Mouse (Mus musculus) testis, postnatal 14 days (tissue): Measurements from ENCODE around the gene Gm614.

ENCODE experiments used
- DNase-seq: peaks from one replicate; pipeline ENCODE4 v3.0.0; 2021; ENCODE audit warnings: low spot score

Gene Gm614

DNA sequence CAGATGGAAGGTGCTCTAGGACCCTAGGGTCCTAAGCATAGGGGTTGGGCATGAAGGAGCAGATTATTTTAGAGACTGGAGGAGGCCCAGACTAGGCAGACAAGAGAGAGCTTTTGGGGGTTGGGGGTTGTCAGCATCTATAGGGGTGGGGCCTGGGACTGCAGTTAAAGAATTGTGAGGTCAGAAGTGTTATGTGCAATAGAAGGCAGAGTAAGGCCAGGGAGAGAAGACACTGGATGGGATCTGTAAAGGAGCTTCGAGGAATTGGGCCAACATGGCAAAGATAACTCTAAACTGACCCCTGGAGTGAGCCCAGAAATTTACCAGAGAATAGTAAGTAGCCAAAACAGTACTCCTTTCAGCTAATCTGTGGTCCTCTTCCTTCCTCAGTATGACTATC is at the start of gene Gm614:
TSS of gene Gm614 (minus strand) at position 101 of the 400 bp plus-strand sequence.
- no peak for DNase-seq

DNA sequence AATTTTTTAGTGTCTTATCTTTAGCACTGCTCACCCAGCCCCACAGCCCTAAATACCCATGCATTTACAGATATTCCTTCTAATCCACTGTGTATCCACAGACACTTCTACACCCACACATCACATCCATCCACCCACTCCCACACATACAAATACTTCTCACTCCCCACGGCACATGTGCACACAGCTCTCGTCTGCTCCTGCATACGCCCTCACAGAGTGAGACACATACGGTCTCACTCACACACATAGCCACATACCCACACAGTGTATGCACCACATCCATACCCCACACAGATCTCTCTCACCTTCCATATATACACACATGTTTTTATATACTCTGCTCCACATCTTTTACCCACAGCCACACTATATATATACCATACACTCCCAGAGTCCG is 45.5 kb upstream of the Gm614 start:
- no peak for DNase-seq

DNA sequence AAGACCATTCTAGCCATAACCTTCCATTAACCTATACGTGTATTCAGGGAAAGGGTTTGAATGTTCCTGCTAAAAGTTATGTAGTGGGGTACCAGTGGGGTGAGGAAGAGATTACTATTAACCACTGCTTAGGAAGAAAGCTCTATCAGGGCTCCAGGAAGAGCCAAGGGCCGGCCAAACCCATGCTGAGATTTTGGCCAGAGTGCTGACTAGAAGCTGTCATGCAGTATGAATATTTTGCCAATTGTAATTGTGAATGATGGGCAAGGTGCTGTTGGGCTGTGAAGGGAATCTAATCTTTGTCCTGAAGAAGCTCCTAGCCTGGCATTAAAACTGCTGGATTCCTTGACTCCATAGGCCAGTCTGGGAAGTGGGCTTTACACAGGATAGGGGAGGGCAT is 40.9 kb upstream of the Gm614 start:
- DNase-seq: no peak

DNA sequence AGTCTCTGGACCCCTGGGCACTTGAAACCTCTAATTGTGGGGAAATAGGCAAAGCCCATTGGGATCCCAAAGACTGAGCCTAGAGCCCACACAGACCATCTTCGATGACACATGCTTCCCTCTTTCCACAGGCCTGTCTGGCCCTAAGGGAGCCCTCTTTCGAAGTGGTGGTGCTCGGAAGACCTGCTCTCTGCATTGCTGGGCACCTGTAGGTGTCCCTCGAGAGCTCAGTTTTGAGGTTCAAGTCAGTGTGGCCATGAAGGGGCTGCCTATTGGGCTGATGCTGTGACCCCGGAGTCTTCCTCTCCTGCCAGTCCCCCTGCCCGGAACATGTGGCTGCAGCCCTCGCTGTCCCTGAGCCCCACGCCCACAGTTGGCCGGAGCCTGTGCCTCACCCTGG is 37.9 kb upstream of the Gm614 start:
- DNase-seq: no peak

DNA sequence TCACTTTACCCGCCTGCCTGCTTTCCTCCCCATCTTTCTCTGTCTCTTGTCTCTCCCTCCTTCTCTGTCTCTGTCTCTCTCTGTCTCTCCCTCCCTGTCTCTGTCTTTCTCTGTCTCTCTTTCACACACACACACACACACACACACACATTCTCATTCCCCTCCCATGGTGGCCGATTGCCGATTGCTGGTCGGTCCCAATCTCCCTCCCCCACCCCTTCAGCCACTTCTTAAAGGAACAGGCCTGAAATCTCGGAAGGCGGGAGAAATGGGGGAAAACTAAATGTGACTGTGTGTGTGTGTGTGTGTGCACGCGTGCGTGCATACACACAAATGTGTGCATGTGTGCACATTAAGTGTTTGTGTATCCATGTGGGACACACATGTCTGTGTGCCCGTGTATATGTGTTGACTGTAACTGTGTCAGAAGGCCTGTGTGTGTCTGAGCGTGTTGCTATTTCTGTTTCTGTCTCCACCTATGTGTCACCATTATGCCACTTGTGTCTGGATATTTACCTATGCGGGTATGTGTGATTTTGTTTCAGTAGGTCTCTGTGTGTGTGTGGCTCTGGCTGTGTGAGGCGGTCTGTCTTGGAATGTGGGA is 36.7 kb upstream of the Gm614 start:
- DNase-seq: no peak

DNA sequence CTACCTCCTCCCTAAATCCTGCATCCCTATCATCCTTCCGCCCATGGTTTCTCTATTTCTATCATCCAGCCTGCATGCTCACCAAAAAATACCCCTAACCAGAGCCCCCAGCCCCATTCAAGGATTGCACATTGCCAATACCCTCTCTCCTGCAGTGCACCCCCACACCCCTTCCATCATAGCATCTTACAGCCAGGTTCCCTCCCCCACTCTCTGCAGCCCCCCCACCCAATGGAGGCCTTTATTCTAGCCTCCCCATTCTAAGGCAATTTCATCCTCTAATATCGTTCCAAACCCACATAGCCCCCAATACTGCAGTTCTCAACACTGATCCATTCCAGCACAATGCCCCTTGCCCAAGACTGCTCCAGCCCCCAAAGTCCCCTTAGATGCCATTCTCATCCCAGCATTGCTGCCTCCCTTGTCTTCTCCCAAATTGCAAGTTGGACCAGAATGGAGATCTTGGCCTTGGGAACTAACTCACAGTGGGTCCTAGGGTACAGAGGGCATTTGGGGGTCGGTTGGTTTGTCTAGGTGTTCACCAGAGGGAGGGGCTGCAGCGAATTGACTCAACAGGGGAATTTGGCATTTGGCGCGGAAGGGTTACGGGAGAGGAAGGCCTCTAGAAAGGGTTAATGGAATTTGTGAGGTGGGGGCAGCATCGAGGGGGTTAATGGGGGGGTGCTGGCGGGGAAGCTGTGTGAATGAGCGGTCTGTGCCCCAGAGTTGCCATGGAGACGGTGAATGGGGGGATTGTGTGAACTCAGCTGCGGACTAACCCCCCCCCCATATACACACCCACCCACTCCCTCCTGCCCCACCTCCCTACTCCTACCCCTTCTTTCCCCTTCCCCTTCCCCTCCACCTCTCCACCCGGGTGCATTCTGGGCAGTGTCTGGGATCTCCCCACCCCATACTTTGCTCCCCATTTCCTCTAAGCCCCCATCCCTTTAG is 36.0 kb upstream of the Gm614 start:
- DNase-seq: no peak

DNA sequence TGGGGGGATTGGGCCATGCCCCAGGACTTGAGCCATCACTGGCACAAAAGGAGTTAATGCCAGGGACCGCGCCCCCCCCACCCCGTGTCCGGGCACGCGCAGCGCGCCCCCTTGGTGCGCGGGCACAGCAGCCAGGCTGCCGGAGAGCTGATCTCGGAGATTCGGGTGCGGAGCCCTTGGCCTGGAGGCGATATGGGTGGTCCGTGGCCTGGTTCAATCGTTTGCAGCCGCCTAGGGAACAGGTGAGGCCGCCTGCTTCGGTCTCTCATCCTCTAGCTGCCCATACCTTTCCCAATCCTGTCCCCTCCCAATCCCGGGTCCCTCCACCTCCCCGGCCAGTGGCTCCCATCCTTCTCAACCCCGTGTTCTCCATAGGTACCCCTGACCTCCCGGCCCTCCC is 35.3 kb upstream of the Gm614 start, which contains the start of gene Nlgn3:
TSS of gene Nlgn3 (plus strand) at position 114 of the 400 bp plus-strand sequence.
- peak; percentile 10 for DNase-seq

DNA sequence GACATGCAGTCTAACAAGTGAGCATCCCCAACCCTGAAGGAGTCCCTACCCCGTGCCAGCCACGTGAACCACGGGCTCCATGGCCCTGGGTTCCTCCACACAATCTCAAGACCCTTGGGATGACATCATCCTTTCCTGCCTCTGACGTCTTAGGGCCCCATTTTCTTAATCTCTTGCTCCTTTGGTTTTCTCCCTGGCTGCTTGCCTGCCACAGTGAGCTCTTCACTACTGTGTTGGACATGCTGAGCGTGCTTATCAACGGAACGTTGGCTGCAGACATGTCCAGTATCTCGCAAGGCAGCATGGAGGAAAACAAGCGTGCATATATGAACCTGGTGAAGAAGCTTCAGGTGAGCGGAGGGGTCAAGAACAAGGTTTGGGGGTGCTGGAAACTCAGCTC is 26.3 kb upstream of the Gm614 start:
- no peak for DNase-seq

DNA sequence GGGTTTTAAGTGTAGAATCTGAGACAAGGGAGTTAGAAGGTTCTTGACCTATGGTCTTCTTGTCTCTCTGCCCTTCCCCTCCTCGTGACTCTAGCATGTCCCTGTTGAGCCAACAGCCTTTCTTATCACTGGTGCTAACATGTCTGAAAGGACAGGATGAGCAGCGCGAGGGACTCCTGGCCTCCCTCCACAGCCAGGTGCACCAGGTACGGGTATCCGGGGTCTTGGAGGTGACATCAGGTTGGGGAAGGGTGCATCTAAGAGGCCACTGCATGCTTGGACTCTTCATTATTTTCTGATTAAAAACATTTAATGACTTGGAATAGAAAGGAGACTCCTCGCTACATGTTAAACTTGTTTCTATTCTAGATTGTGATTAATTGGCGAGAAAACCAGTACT is 25.2 kb upstream of the Gm614 start:
- no peak for DNase-seq

DNA sequence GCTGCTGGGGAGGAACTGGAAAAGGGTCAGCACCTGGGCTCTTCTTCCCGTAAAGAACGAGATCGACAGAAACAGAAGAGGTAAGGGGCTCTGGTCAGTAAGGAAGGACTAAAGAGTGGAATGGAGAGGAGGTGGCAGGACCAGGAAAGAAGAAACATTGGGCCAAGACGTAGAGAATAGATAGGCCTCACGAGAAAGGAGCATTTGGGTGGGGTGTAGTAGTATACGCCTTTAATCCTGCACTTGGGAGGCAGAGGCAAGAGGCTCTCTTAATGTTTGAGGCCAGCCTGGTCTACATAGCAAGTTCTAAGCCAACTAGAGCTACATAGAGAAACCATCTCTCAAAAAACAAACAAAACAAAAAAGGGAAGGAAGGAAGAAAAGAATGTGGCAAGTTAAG is 24.6 kb upstream of the Gm614 start:
- no peak for DNase-seq

DNA sequence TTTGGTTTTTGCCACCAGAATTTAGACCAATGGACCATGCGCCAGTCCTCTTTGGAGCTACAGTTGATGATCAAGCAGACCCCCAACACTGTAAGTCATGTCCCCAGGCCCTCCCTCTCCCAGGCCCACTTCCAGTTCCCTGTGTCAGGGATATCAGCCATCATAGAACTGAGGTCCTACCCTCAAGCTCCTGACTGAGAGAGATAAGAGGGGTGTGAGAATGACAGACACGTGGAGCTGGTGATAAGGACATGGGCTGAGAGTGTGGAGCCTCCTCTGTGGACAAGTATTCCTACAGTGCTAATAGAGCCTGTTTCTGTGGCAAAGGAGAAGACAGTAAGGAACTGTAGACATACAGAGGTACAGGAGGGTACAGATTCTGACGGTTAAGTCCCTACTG is 23.8 kb upstream of the Gm614 start:
- DNase-seq: no peak

DNA sequence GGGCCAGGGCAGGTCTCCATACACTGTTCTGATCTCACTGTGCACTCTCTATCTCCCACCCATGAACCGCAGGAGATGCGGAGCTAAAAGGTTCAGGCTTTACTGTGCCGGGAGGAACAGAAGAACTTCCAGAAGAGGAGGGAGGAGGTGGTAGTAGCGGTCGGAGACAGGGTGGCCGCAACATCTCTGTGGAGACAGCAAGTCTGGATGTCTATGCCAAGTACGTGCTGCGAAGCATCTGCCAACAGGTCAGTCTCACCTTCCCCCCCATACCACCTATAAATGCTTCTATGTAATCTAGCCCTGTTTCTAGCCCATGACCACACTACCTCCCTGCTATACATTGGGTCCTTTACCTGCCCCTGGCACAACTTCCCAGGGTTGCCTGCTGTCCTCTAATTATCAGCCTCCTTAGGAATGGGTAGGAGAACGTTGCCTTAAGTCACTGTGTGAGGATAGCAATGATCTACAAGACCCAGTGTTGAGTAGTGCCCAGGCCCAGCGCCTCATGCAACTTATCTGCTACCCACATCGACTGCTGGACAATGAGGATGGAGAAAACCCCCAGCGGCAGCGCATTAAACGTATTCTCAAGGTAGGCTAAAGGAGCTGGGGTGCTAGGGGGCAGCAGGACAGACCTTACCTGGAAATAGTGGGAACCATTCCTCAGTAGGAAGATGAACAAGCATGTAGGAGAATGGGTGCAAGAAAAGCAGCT is 22.3 kb upstream of the Gm614 start:
- DNase-seq: no peak

DNA sequence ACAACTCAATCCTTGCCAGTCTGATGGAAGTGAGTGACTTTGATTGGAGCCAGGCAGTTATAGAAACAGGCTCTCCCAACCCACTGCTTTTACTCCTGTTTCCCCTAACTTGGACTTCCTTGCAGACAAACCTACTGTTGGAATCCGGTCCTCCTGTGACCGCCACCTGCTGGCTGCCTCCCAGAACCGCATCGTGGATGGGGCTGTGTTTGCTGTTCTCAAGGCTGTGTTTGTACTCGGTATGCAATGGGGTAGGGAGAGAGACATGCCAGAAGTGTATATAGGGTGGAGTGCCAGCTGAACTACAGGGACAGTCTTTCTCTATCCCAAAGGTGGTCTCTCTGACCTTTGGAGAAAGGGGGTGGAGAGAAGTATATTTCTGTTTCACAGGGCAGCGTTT is 21.7 kb upstream of the Gm614 start:
- no peak for DNase-seq

DNA sequence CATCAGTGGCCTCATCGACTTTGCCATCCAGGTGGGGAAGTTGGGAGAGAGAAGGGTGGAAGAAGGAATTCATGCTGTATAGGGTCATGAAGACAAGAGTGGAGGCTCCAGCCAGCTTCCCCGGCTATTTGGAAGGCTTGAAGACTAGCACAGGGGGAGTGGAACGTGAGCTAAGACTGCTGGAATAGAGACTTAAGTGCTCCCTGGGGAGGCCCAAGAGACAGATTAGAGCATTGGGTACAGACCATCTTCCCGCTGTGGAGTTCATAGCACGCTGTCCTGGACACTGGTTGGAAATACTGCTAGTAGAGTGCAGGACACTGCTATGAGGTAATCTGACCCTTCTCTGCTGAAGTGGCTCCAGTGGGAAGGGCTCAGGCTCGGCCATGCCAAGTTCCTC is 19.0 kb upstream of the Gm614 start:
- DNase-seq: peak; percentile 13

DNA sequence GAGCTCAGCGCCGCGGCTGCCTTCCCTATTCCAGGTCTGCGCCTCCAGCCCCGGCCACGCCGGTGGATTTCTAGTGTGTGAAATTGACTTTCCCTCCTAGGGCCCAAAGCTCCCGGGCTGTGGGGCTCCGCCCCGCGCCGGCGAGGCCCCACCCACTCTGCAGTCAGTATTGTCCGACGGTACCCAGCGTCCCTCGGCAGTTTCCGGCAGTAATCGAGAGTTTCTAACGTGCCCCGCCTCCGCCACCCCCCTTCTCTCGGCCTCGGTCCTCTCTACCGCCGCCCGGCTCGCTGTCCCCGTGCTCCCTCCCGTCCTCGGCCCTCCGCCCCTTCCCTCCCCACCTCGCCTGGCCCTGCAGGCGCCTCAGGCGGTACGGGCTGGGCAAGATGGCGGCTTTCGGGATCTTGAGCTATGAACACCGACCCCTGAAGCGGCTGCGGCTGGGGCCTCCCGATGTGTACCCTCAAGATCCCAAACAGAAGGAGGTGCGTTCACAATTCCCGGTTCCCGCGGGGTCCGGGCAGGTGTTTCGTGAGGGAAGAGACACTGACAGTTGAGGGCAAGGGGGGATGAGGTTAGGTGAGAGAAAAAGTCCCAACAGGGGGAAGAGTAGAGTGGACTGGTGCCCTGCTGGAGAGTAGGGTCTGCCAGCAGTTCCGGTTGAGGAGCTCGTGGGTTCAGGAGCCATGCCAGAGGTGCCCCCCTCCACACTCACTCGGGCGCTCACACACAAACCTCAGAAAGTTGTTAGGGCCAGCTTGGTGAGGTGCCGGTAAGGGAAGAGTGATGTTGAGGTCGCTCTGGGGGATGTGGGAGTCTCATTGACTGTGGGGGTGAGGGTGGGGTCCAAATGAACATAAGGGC is 10.3 kb upstream of the Gm614 start, which contains the start of gene Med12:
TSS of gene Med12 (plus strand) at position 156 of the 864 bp plus-strand sequence.
- DNase-seq: peak; percentile 89

DNA sequence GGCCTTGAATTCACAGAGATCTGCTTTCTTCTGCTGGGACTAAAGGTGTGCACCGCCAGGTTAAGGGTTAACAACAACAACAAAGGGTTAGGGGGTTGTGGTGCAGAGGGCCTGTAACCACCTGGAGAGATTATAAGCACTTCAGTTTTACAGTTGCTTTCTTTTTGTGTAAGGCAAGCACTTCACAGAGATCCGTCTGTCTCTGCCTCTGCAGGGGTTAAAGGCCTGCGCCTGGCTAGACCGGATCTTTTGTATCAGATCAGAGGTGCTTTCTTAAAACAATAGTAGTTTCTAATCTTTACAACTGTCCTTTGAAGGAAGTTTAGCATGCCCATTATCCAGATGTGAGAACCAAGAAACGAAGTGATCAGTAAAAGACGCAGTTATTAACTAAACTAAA is 9.6 kb upstream of the Gm614 start:
- no peak for DNase-seq

DNA sequence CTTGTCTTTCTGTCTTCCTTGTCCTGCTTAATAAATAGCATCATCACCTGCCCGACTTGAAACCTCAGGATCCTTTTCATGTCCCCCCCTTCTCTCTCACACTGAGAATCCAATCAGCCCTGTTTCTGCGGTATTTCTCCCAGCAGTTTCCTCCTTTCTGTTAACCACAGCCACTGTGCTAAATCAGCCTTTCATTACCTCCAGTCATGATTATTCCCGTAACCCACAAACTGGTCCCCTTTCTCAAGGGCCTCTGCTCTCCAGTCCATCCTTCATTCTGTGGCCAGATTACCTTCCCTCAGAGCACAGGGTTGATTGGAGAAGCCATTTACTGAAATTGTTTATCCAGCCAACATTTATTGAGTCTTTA is 4.9 kb upstream of the Gm614 start, which contains the start of gene Gm20489:
TSS of gene Gm20489 (minus strand) at position 269 of the 370 bp plus-strand sequence.
- DNase-seq: no peak

DNA sequence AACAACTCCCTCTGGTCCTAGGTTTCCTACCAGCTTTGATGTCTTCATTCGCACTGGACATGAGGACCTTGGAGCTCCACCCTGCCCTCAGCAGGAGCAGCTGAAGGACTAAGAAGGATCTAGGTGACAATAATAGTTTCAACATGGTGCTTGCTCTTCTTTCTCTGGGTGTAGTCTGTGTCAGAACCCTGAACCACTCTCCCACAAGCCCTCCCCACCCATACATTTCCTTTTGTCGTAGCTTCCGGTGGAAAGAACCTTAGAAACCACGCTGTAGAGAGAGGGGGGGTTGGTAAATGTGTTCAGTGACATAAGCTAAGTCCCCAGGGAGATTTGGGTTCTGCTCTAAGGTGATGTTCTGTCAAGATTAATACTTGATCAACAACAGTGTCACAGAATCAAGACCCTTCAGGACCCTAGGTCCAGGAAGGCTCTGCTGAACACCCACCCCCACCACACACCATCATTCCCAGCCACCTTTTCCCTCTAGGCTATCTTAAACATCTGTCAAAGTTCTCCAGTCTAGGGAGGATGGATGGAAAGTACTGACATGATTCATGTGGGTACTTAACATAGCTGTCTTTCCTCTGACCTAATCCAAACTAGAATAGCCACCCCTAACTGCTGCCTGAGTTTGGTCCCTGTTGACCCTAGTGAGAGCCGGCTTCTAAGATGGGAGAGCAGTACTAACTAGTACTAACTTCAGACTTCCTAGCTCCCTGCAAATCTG is 4.4 kb upstream of the Gm614 start, which contains the start of gene Il2rg:
TSS of gene Il2rg (minus strand) at position 231 of the 730 bp plus-strand sequence.
- no peak for DNase-seq

DNA sequence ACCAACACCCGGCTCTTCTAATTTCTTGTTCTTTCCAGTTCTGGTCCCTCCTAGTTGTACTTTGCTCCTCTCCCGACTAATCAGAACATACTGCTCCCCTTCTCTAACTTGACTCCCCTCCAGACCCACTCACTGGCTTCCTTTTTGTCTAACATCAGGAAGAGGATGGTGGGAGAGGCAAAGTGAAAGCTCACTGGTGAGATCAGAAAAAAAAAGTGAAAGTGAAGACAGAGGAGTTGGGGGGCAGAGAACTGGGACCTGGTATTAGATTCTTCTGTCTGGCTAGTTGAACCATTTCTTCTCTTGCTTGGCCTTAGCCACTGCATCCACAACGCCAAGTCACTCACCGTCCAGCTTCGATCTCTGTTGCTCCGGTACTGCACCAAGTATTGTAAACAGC is 2.8 kb upstream of the Gm614 start:
- no peak for DNase-seq

DNA sequence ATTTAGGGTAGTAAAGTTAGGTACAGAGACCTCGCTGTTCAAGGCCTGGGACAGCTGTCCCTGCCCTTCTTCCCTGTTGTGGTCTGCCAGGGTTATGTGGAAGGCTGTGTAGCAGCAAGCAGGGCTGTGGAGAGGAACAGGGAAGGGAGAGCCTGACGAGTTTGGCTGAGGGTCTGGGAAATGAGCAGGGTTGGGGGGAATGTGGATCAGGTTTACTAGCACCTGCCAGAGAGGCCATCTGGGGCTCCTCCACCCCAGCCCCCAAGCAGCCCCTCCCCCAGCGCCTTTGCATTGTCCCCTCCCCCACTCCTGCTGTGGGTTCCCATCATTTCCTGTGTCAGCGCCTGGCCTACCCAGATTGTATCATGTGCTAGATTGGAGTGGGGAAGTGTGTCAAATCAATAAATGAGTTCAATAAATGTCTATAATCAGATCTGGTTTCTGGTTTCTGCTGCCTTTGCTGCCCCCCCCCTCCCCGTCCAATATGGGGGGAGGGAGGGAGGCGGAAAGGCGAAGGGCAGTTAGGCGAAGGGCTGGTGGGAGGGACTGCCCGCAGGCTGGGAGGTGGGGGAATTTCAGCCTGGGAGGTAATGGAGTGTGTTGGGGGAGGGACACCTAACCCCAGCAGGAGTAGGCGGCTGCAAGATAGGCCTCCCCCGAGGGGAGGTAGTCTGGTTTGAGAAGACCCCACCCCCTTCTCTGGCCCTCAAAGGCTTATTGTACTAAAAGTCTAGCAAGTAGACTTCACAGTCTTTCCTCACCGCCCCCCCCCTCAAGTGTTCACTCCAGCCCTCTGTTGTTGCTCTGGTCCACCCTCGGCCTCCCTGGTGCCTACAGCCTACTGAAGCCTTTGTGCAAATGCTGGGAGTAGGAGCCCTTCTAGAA is 3.1 kb downstream of the Gm614 start:
- DNase-seq: no peak
